Mouse (Mus musculus) cerebellum, adult 2 months (tissue): Measurements from ENCODE around the gene Atp13a1. TPM values are rescaled to one million over a fixed set of nuclear protein-coding genes. Genes with fewer than 3 reads are reported as not detected.

Experiments used
- DNase-seq, 2 experiments: peaks; one replicate each; pipeline ENCODE4 v3.0.0; 2021
- H3K27ac ChIP-seq: fragments of 200-500 bp; 2 replicates; pipeline ENCODE4 v1.5.1; 2012; ENCODE audit warnings: low read length, control low read depth, inconsistent platforms; ENCODE audit not compliant: insufficient read depth
- H3K27me3 ChIP-seq: fragments of 200-500 bp; 2 replicates; pipeline ENCODE4 v1.6.1; 2012; ENCODE audit warnings: inconsistent platforms, mild to moderate bottlenecking, low read length, moderate library complexity; ENCODE audit not compliant: control insufficient read depth, insufficient read depth
- H3K4me1 ChIP-seq: fragments of 200-500 bp; 2 replicates; pipeline ENCODE4 v1.6.1; 2011; ENCODE audit warnings: low read length; ENCODE audit not compliant: control insufficient read depth, insufficient read depth
- H3K4me3 ChIP-seq: fragments of 200-500 bp; replicated peaks from 2 replicates; pipeline ENCODE3; 2011; ENCODE audit warnings: mild to moderate bottlenecking, low read depth, low read length, control low read depth; ENCODE audit not compliant: insufficient read depth
- CTCF ChIP-seq: fragments of 200-500 bp; IDR thresholded peaks from 2 replicates; pipeline ENCODE4 v1.5.1; 2011; ENCODE audit warnings: low read depth, mild to moderate bottlenecking, control low read depth, low read length, moderate library complexity, borderline replicate concordance; ENCODE audit not compliant: insufficient read depth
- POLR2A ChIP-seq: fragments of 200-500 bp; IDR thresholded peaks from 2 replicates; pipeline ENCODE4 v1.6.1; 2011; ENCODE audit warnings: low read length, control low read depth, borderline replicate concordance; ENCODE audit not compliant: insufficient read depth
- WGBS: fragments of 180-500 bp; shearing (Covaris S2); methylation state at CpG from one replicate; pipeline ENCODE4 v1.1.7; 2018; 5-methylcytosine and 5-hydroxymethylcytosine counted together
- polyA plus RNA-seq: library from polyadenylated mRNA; depleted of rRNA; stranded (reverse); fragments of >200 nt; gene quantifications from 2 replicates; pipeline ENCODE4 v1.2.3, GENCODE M21; 2012

Gene Atp13a1
- polyA plus RNA-seq, 1 experiment: 54.4 TPM

- Histone ChIP-seq H3K4me3 (peak overlapping the region; percentile 99), H3K4me1 (peaks cover 4% of the 10 kb centered on the region; the same call in 1 of the 2 replicates), H3K27ac (peak overlapping the region; percentile 56; the same call in 1 of the 2 replicates), H3K27me3 (no peaks in the 10 kb centered on the region)
- TF ChIP-seq POLR2A (no peak), CTCF (no peak)
- WGBS: under 1% methylated on average over 46 of the region's 48 CpGs
- DNase-seq: peak in 1 of 2 experiments; percentile 45
Observed at GRCm38 (mm10) chr8:69791415-69792068, 579 bp downstream of the Atp13a1 start.

DNA sequence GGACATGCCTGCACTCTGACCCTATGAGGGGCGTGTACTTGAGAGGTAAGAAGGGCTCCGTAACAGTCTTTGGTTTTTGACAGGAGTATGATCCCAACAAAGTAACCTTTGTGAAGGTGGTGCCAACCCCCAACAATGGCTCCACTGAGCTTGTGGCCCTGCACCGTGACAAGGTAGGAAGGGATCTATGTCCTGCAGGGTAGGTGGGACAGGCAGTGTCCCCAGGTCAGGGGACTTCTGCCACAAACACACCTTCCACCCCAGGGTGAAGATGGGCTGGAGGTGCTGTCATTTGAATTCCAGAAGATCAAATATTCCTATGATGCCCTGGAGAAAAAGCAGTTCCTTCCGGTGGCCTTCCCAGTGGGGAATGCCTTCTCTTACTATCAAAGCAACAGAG, 2.7 kb downstream of the Atp13a1 start:
- TF ChIP-seq CTCF (no peak), POLR2A (no peak)
- no peak overlapping the region for H3K27ac ChIP-seq
- H3K4me1 ChIP-seq: peaks cover 4% of the 10 kb centered on the region; the same call in 1 of the 2 replicates
- no peak overlapping the region for H3K4me3 ChIP-seq
- DNase-seq: peak in 1 of 2 experiments; percentile 4
- no peaks in the 10 kb centered on the region for H3K27me3 ChIP-seq
- WGBS: 86% methylated on average over 4 of the region's 4 CpGs

- Histone ChIP-seq H3K27me3 (no peaks in the 10 kb centered on the region), H3K27ac (no peak overlapping the region), H3K4me3 (no peak overlapping the region), H3K4me1 (peaks cover 4% of the 10 kb centered on the region; the same call in 1 of the 2 replicates)
- no peak for TF ChIP-seq CTCF
- TF ChIP-seq POLR2A: no peak
- WGBS: 97% methylated on average over 3 of the region's 3 CpGs
- DNase-seq: peak in 1 of 2 experiments; percentile 7
Observed at GRCm38 (mm10) chr8:69794096-69794495, 3.1 kb downstream of the Atp13a1 start.

GRCm38 (mm10) chr8:69794901-69795300, 3.9 kb downstream of the Atp13a1 start:
- DNase-seq: peak in 1 of 2 experiments; percentile 2
- Histone ChIP-seq H3K27ac (no peak overlapping the region), H3K4me3 (no peak overlapping the region), H3K27me3 (no peaks in the 10 kb centered on the region), H3K4me1 (peaks cover 4% of the 10 kb centered on the region; the same call in 1 of the 2 replicates)
- WGBS: 85% methylated on average over 6 of the region's 6 CpGs
- TF ChIP-seq CTCF: no peak
- TF ChIP-seq POLR2A: no peak

- peak in 1 of 2 experiments; percentile 6 for DNase-seq
- Histone ChIP-seq H3K4me1 (peaks cover 4% of the 10 kb centered on the region; the same call in 1 of the 2 replicates), H3K27ac (no peak overlapping the region), H3K27me3 (no peaks in the 10 kb centered on the region), H3K4me3 (no peak overlapping the region)
- WGBS: 95% methylated on average over 16 of the region's 16 CpGs
- TF ChIP-seq CTCF: no peak
- no peak for TF ChIP-seq POLR2A
Observed at GRCm38 (mm10) chr8:69796721-69797345, 5.9 kb downstream of the Atp13a1 start.

DNA sequence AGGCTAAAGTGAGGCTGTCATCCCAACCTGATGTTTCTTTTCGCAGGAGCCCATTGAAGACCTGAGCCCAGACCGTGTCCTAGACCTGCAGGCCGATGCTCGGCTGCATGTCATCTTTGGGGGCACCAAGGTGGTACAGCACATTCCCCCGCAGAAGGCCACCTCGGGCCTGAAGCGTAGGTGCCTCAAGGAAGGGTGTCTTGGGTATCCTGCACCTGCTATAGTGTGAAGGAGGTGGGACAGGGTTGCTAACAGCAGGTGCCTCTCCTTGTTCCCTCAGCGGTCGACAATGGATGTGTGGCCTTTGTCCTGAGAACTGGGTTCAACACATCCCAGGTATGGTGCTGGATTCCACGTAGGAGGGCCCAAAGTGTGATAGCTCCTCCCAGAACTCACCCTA, 6.7 kb downstream of the Atp13a1 start:
- Histone ChIP-seq H3K4me1 (no peaks in the 10 kb centered on the region), H3K27ac (no peak overlapping the region), H3K4me3 (no peak overlapping the region), H3K27me3 (no peaks in the 10 kb centered on the region)
- peak in 1 of 2 experiments; percentile 7 for DNase-seq
- no peak for TF ChIP-seq POLR2A
- no peak for TF ChIP-seq CTCF
- 94% methylated on average over 10 of the region's 10 CpGs for WGBS

DNA sequence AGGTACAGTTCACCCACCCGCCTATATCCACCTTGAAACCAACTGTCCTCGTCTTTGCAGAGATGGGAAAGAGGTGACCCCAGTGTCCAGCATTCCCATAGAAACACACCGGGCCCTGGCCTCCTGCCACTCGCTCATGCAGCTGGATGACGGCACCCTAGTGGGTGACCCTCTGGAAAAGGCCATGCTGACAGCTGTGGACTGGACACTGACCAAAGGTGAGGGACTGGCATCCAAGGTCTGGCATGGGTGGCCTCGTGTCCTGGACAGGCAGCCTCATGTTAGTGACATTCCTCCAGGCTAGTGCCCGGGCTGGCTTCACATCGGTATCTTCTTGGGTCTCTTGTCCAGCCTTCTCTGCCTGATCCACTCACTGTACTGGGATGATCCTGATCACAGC, 8.3 kb downstream of the Atp13a1 start:
- no peak for DNase-seq
- 69% methylated on average over 8 of the region's 8 CpGs for WGBS
- Histone ChIP-seq H3K27me3 (no peaks in the 10 kb centered on the region), H3K4me3 (no peak overlapping the region), H3K27ac (no peak overlapping the region), H3K4me1 (no peaks in the 10 kb centered on the region)
- TF ChIP-seq POLR2A (no peak), CTCF (no peak)

DNA sequence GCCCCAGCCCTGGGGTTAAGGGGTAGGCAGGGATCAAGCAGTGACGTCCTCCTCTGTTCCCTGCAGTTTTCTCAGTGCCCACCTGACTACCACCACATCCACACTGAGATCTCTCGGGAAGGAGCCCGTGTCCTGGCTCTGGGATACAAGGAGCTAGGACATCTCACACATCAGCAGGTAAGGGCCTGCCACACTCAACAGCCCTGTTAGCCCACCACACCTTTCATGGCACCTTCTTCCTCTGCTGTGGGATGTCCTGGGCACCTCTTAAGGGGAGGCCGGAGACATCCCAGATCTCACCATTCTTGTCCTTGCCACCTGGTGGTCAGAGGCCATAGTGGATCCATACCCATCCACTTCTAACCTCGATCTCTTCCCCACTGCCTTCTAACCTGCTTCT, 9.0 kb downstream of the Atp13a1 start:
- WGBS: 90% methylated on average over 5 of the region's 5 CpGs
- no peaks in the 10 kb centered on the region for H3K27me3 ChIP-seq
- no peak for DNase-seq
- no peak overlapping the region for H3K4me3 ChIP-seq
- TF ChIP-seq POLR2A (no peak), CTCF (no peak)
- no peak overlapping the region for H3K27ac ChIP-seq
- H3K4me1 ChIP-seq: no peaks in the 10 kb centered on the region
